Mouse (Mus musculus) kidney, adult 2 months (tissue): ENCODE measurements at regions not wholly inside any gene's neighbourhood (a gene's known extent, or its start where the extent isn't known, plus 50 kb on each side); places are given as distances from the start of the nearest gene placed in this dataset.

ENCODE experiments used
- CTCF ChIP-seq: fragments of 200-500 bp; conservative IDR thresholded peaks from 2 replicates; pipeline ENCODE4 v1.5.1; 2011; ENCODE audit warnings: low read depth, mild to moderate bottlenecking, control low read depth, low read length, moderate library complexity, mixed read lengths; ENCODE audit not compliant: insufficient read depth, insufficient read length
- POLR2A ChIP-seq: fragments of 200-500 bp; IDR thresholded peaks from one replicate; pipeline ENCODE4 v1.6.1; 2011; ENCODE audit warnings: low read depth, low read length, control low read depth

- TF ChIP-seq POLR2A (no peak), CTCF (no peak)
Measured at GRCm38 (mm10) chr17:89250811-89251210, 50.3 kb upstream of the Fshr start.
